ENCODE assay signal across 7 mouse cellular contexts in the genomic region with DNA sequence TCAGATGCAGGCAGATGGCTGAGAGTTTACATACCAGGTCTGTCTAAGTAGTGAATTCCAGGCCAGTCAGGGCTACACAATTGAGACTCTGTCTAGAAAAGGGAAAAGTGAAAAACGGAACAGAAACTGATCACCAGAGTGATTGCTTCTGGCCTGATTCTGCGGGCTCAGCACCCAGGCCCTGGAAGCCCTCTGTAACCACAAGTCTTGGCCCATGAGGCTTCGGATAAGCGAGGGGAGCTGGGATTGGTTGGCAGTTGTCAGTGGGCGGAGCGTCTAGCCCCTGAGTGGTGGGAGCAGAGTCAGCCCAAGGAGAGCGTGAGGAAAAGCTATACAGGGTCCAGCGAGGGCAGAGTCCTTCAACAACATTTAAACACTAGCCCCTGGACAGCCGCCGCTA. TPM values are rescaled to one million over a fixed set of nuclear protein-coding genes. Genes with fewer than 3 reads are reported as not detected.
DNase-seq lines count a peak whose midpoint lies in the region; ATAC-seq lines count a peak whose summit lies in the region.

No protein-coding gene starts in this region.

- H3K4me3 ChIP-seq in embryonic facial prominence, embryonic 14.5 days (ENCODE audit: low read depth, low read length): no peak overlapping the region
- H3K4me3 ChIP-seq in liver, embryonic 15.5 days (replicated peaks): no peak overlapping the region
- H3K4me3 ChIP-seq in stomach, embryonic 16.5 days (replicated peaks; ENCODE audit: low read length): no peak overlapping the region

- H3K9me3 ChIP-seq in embryonic facial prominence, embryonic 14.5 days (ENCODE audit: control insufficient read depth, low read length): no peaks in the 10 kb centered on the region
- H3K9me3 ChIP-seq in liver, embryonic 15.5 days (replicated peaks): no peaks in the 10 kb centered on the region
- H3K9me3 ChIP-seq in stomach, embryonic 16.5 days (replicated peaks; ENCODE audit: control insufficient read depth, low read length): no peaks in the 10 kb centered on the region

- no peaks in the 10 kb centered on the region for H3K4me1 ChIP-seq in embryonic facial prominence, embryonic 14.5 days (ENCODE audit: control insufficient read depth, insufficient read depth, low read length)
- H3K4me1 ChIP-seq in liver, embryonic 15.5 days (replicated peaks): peaks cover 34% of the 10 kb centered on the region
- H3K4me1 ChIP-seq in stomach, embryonic 16.5 days (ENCODE audit: control insufficient read depth, insufficient read depth, low read length): no peaks in the 10 kb centered on the region

- ATAC-seq in embryonic facial prominence, embryonic 14.5 days (ENCODE audit: low read depth): peak; percentile 88
- peak; percentile 56 for ATAC-seq in liver, embryonic 15.5 days (ENCODE audit: insufficient read depth)
- ATAC-seq in stomach, embryonic 16.5 days (ENCODE audit: insufficient read depth, low FRiP score): peak; percentile 54; the same call in 1 of the 2 replicates
- no peak for ATAC-seq in erythroid progenitor cell, adult 5-6 weeks (replicated peaks; ENCODE audit: low FRiP score, poor library complexity, severe bottlenecking)

- H3K27ac ChIP-seq in embryonic facial prominence, embryonic 14.5 days (replicated peaks; ENCODE audit: low read depth, low read length): no peak overlapping the region
- H3K27ac ChIP-seq in liver, embryonic 15.5 days (replicated peaks): peak overlapping the region; percentile 75
- H3K27ac ChIP-seq in stomach, embryonic 16.5 days (ENCODE audit: low read length): no peak overlapping the region

- peak overlapping the region; percentile 9; the same call in 1 of the 2 replicates for H3K9ac ChIP-seq in embryonic facial prominence, embryonic 14.5 days (ENCODE audit: low read depth, low read length)
- no peak overlapping the region for H3K9ac ChIP-seq in liver, embryonic 15.5 days
- no peak overlapping the region for H3K9ac ChIP-seq in stomach, embryonic 16.5 days (ENCODE audit: low read length)

- peak; percentile 65 to 66 for DNase-seq in right cerebral cortex, postnatal 10 days (ENCODE audit: low spot score in 2 of 2)
- DNase-seq in right cerebral cortex, adult 2 months (ENCODE audit: low spot score in 2 of 2): no peak
- DNase-seq in embryonic facial prominence, embryonic 14.5 days (ENCODE audit: low spot score): peak; percentile 58
- no peak for DNase-seq in cerebellum, adult 9-10 months

- H3K27me3 ChIP-seq in embryonic facial prominence, embryonic 14.5 days (replicated peaks; ENCODE audit: control insufficient read depth, insufficient read depth, low read length): peaks cover 12% of the 10 kb centered on the region
- peaks cover 25% of the 10 kb centered on the region; the same call in 1 of the 2 replicates for H3K27me3 ChIP-seq in liver, embryonic 15.5 days
- H3K27me3 ChIP-seq in stomach, embryonic 16.5 days (ENCODE audit: control insufficient read depth, insufficient read depth, low read length): peaks cover 17% of the 10 kb centered on the region; the same call in 1 of the 2 replicates

- H3K4me2 ChIP-seq in embryonic facial prominence, embryonic 14.5 days (ENCODE audit: low read depth, low read length): peak overlapping the region; percentile 29
- peak overlapping the region; percentile 53 for H3K4me2 ChIP-seq in liver, embryonic 15.5 days
- no peak overlapping the region for H3K4me2 ChIP-seq in stomach, embryonic 16.5 days (ENCODE audit: low read depth, low read length)

- 6% methylated on average over 10 of the region's 10 CpGs for WGBS in embryonic facial prominence, embryonic 14.5 days
- WGBS in liver, embryonic 15.5 days (ENCODE audit: insufficient replicate concordance): 4% methylated on average over 10 of the region's 10 CpGs
- 10% methylated on average over 10 of the region's 10 CpGs for WGBS in stomach, embryonic 16.5 days

- no peaks in the 10 kb centered on the region for H3K36me3 ChIP-seq in embryonic facial prominence, embryonic 14.5 days (ENCODE audit: control insufficient read depth, insufficient read depth, low read length)
- no peaks in the 10 kb centered on the region for H3K36me3 ChIP-seq in liver, embryonic 15.5 days (replicated peaks)
- no peaks in the 10 kb centered on the region for H3K36me3 ChIP-seq in stomach, embryonic 16.5 days (ENCODE audit: control insufficient read depth, insufficient read depth, low read length)

RNA-seq across cellular contexts. Expression of a gene that starts 9.9 kb away (rescaled TPM):
- 1.8 and 3.2 TPM in 2 replicates for polyA plus RNA-seq in embryonic facial prominence, embryonic 14.5 days (2014; fragmentation: Nextera tagmentation; extraction: Ambion mirVana)
- polyA plus RNA-seq in liver, embryonic 15.5 days (2015; fragmentation: Nextera tagmentation; extraction: Ambion mirVana): 0.25 and 0.40 TPM in 2 replicates
- polyA plus RNA-seq in stomach, embryonic 16.5 days (2015; fragmentation: Nextera tagmentation; extraction: Ambion mirVana): 4.0 and 4.1 TPM in 2 replicates
- total RNA-seq in erythroid progenitor cell, adult 5-6 weeks (2015; ENCODE audit: low replicate concordance): not detected in 2 replicates
- not detected in 2 replicates for total RNA-seq in erythroid progenitor cell, adult 5-6 weeks (2017; ENCODE audit: low replicate concordance)

RNA-seq across cellular contexts. Expression of a gene that starts 11.0 kb away (rescaled TPM):
- polyA plus RNA-seq in embryonic facial prominence, embryonic 14.5 days (2014; fragmentation: Nextera tagmentation; extraction: Ambion mirVana): 46.9 and 50.6 TPM in 2 replicates
- polyA plus RNA-seq in liver, embryonic 15.5 days (2015; fragmentation: Nextera tagmentation; extraction: Ambion mirVana): 34.5 and 43.8 TPM in 2 replicates
- 40.0 and 43.0 TPM in 2 replicates for polyA plus RNA-seq in stomach, embryonic 16.5 days (2015; fragmentation: Nextera tagmentation; extraction: Ambion mirVana)
- total RNA-seq in erythroid progenitor cell, adult 5-6 weeks (2015; ENCODE audit: low replicate concordance): 3.4 and 6.5 TPM in 2 replicates
- total RNA-seq in erythroid progenitor cell, adult 5-6 weeks (2017; ENCODE audit: low replicate concordance): 5.8 and 19.2 TPM in 2 replicates

RNA-seq across cellular contexts. Expression of a gene that starts 13.2 kb away (rescaled TPM):
- polyA plus RNA-seq in embryonic facial prominence, embryonic 14.5 days (2014; fragmentation: Nextera tagmentation; extraction: Ambion mirVana): 2.7 and 2.8 TPM in 2 replicates
- polyA plus RNA-seq in liver, embryonic 15.5 days (2015; fragmentation: Nextera tagmentation; extraction: Ambion mirVana): 0.70 and 0.85 TPM in 2 replicates
- 1.6 and 1.9 TPM in 2 replicates for polyA plus RNA-seq in stomach, embryonic 16.5 days (2015; fragmentation: Nextera tagmentation; extraction: Ambion mirVana)
- total RNA-seq in erythroid progenitor cell, adult 5-6 weeks (2015; ENCODE audit: low replicate concordance): not detected in 2 replicates
- not detected in 2 replicates for total RNA-seq in erythroid progenitor cell, adult 5-6 weeks (2017; ENCODE audit: low replicate concordance)

Comparison
In these comparisons a context has a peak if more than half of its experiments do, and no peak if none do; other contexts are left out.
1. DNase-seq: peak in right cerebral cortex, postnatal 10 days (2 of 2) and embryonic facial prominence, embryonic 14.5 days (single experiment); none in right cerebral cortex, adult 2 months (0 of 2) and cerebellum, adult 9-10 months (single experiment).